Mouse (Mus musculus): ENCODE results near the gene Tecpr1.

Gene Tecpr1

GRCm38 (mm10) chr5:144223503-144223862 lies at the start of gene Tecpr1:
TSS of gene Tecpr1 (minus strand) at chr5:144223615.
- peak; percentile 90 to 91 for DNase-seq

- no peak for DNase-seq
These were observed 48.4 kb upstream of the Tecpr1 start for GRCm38 (mm10) chr5:144271772-144272171.

- DNase-seq, result no peak
These were observed 47.7 kb upstream of the Tecpr1 start for GRCm38 (mm10) chr5:144271118-144271517.

- DNase-seq, result no peak
These were observed 47.0 kb upstream of the Tecpr1 start for GRCm38 (mm10) chr5:144270420-144270819.

- no peak for DNase-seq
These were observed 46.5 kb upstream of the Tecpr1 start for GRCm38 (mm10) chr5:144269926-144270325.

GRCm38 (mm10) chr5:144267535-144268241 lies 44.3 kb upstream of the Tecpr1 start:
- DNase-seq, result peak in 1 of 2 experiments; percentile 45

GRCm38 (mm10) chr5:144263496-144263895 lies 40.1 kb upstream of the Tecpr1 start:
- DNase-seq, result no peak

GRCm38 (mm10) chr5:144263082-144263481 lies 39.7 kb upstream of the Tecpr1 start:
- DNase-seq, result no peak

- no peak for DNase-seq
These were observed 38.4 kb upstream of the Tecpr1 start for GRCm38 (mm10) chr5:144261829-144262228.

GRCm38 (mm10) chr5:144261309-144261708 lies 37.9 kb upstream of the Tecpr1 start:
- no peak for DNase-seq

- DNase-seq, result no peak
These were observed 37.0 kb upstream of the Tecpr1 start for GRCm38 (mm10) chr5:144260464-144260863.

GRCm38 (mm10) chr5:144259228-144259627 lies 35.8 kb upstream of the Tecpr1 start:
- DNase-seq, result no peak

- DNase-seq, result no peak
These were observed 35.3 kb upstream of the Tecpr1 start for GRCm38 (mm10) chr5:144258687-144259086.

- DNase-seq, result no peak
These were observed 34.8 kb upstream of the Tecpr1 start for GRCm38 (mm10) chr5:144258131-144258611.

- DNase-seq, result no peak
These were observed 34.2 kb upstream of the Tecpr1 start for GRCm38 (mm10) chr5:144257451-144258110.

GRCm38 (mm10) chr5:144256888-144257287 lies 33.5 kb upstream of the Tecpr1 start:
- no peak for DNase-seq

- no peak for DNase-seq
These were observed 33.1 kb upstream of the Tecpr1 start for GRCm38 (mm10) chr5:144256541-144256870.

GRCm38 (mm10) chr5:144255632-144256540 lies 32.5 kb upstream of the Tecpr1 start:
- DNase-seq, result peak; percentile 36 to 48

GRCm38 (mm10) chr5:144254811-144255631 lies 31.6 kb upstream of the Tecpr1 start:
- DNase-seq, result peak; percentile 78 to 82

GRCm38 (mm10) chr5:144254122-144254810 lies 30.9 kb upstream of the Tecpr1 start:
- DNase-seq, result peak; percentile 56 to 58

GRCm38 (mm10) chr5:144253212-144253611 lies 29.8 kb upstream of the Tecpr1 start:
- DNase-seq, result no peak
